Mouse (Mus musculus): ENCODE data around the gene F11r. TPM values are rescaled to one million over a fixed set of nuclear protein-coding genes. Genes with fewer than 3 reads are reported as not detected.
A peak's percentile ranks its signal among the peaks of the same experiment; 100 is the strongest.

Gene F11r
- polyA plus RNA-seq, 1 experiment from 2014 or later = 74.7 TPM

DNA sequence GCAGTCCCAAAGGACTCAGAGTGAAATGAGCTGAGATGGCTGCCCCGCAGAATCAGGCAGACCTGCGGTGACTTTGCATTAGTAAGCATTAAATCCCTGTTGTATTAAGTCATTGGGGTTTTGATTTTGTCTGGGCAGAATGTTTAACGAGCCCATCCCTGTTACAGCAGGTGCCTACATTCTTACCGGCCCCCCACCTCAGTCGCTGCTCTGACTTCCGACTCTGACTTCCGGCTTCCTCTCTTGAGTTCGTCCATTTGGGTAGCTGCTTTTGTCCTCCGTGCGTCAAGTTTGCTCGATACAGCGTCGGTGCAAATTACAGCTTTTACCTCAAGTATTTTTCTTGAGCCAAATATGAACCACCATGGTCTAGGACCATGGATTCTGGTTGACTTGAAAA, 56.9 kb downstream of the F11r start:
- H3K9ac ChIP-seq (ENCODE audit: low read length) = no peak overlapping the region
- no peak overlapping the region for H3K27ac ChIP-seq (replicated peaks in 1 of 2; ENCODE audit: control insufficient read depth in 1 of 2, insufficient read depth in 1 of 2, low read depth in 2 of 2, low read length in 2 of 2)
- peaks cover 16% of the 10 kb centered on the region for H3K9me3 ChIP-seq (ENCODE audit: control insufficient read depth, low read length)
- H3K27me3 ChIP-seq (ENCODE audit: control insufficient read depth, insufficient read depth, low read length) = no peaks in the 10 kb centered on the region
- WGBS = 90% methylated on average over 13 of the region's 13 CpGs
- H3K36me3 ChIP-seq (ENCODE audit: control insufficient read depth, insufficient read depth, low read length) = no peaks in the 10 kb centered on the region
- no peak for ATAC-seq (ENCODE audit: insufficient number of reproducible peaks, insufficient read depth, low FRiP score, low read depth)
- H3K4me1 ChIP-seq (ENCODE audit: control insufficient read depth in 2 of 2, insufficient read depth in 2 of 2, low read length in 2 of 2) = no peaks in the 10 kb centered on the region
- H3K4me2 ChIP-seq (ENCODE audit: low read length) = no peak overlapping the region
- H3K4me3 ChIP-seq (ENCODE audit: control insufficient read depth in 1 of 2, insufficient read depth in 1 of 2, low read depth in 1 of 2, low read length in 2 of 2) = no peak overlapping the region

DNA sequence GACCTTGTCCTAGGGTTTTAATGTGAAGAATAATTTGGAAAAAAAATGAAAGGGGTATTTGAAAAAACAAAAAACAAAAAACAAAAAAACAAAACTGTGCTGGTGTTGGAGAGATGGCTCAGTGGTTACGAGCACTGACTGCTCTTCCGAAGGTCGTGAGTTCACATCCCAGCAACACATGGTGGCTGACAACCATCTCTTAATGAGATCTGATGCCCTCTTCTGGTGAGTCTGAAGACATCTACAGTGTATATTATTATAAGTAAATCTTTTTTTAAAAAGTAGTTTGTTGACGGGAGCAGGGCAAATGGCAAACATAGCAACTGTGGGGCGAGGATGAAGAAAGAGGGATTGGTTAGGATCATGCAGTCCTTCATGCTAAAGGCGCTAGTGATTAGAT, 58.0 kb downstream of the F11r start:
- Histone ChIP-seq H3K4me3 (ENCODE audit: control insufficient read depth in 1 of 2, insufficient read depth in 1 of 2, low read depth in 1 of 2, low read length in 2 of 2) (no peak overlapping the region), H3K27me3 (ENCODE audit: control insufficient read depth, insufficient read depth, low read length) (no peaks in the 10 kb centered on the region), H3K4me2 (ENCODE audit: low read length) (no peak overlapping the region), H3K9ac (ENCODE audit: low read length) (no peak overlapping the region), H3K9me3 (ENCODE audit: control insufficient read depth, low read length) (peaks cover 11% of the 10 kb centered on the region), H3K4me1 (ENCODE audit: control insufficient read depth in 2 of 2, insufficient read depth in 2 of 2, low read length in 2 of 2) (no peaks in the 10 kb centered on the region), H3K27ac (replicated peaks in 1 of 2; ENCODE audit: control insufficient read depth in 1 of 2, insufficient read depth in 1 of 2, low read depth in 2 of 2, low read length in 2 of 2) (no peak overlapping the region), H3K36me3 (ENCODE audit: control insufficient read depth, insufficient read depth, low read length) (no peaks in the 10 kb centered on the region)
- 85% methylated on average over 6 of the region's 6 CpGs for WGBS
- no peak for ATAC-seq (ENCODE audit: insufficient number of reproducible peaks, insufficient read depth, low FRiP score, low read depth)

GRCm38 (mm10) chr1:171499856-171500255, 62.5 kb downstream of the F11r start:
- Histone ChIP-seq H3K4me1 (ENCODE audit: control insufficient read depth in 2 of 2, insufficient read depth in 2 of 2, low read length in 2 of 2) (peaks cover 2 to 7% of the 10 kb centered on the region in 2 experiments; a peak in 3 of 4 replicates), H3K4me2 (ENCODE audit: low read length) (no peak overlapping the region), H3K9ac (ENCODE audit: low read length) (no peak overlapping the region), H3K4me3 (ENCODE audit: control insufficient read depth in 1 of 2, insufficient read depth in 1 of 2, low read depth in 1 of 2, low read length in 2 of 2) (no peak overlapping the region), H3K36me3 (ENCODE audit: control insufficient read depth, insufficient read depth, low read length) (no peaks in the 10 kb centered on the region), H3K9me3 (ENCODE audit: control insufficient read depth, low read length) (no peaks in the 10 kb centered on the region), H3K27ac (replicated peaks in 1 of 2; ENCODE audit: control insufficient read depth in 1 of 2, insufficient read depth in 1 of 2, low read depth in 2 of 2, low read length in 2 of 2) (no peak overlapping the region), H3K27me3 (ENCODE audit: control insufficient read depth, insufficient read depth, low read length) (no peaks in the 10 kb centered on the region)
- ATAC-seq (ENCODE audit: insufficient number of reproducible peaks, insufficient read depth, low FRiP score, low read depth) = no peak
- 57% methylated on average over 5 of the region's 5 CpGs for WGBS

DNA sequence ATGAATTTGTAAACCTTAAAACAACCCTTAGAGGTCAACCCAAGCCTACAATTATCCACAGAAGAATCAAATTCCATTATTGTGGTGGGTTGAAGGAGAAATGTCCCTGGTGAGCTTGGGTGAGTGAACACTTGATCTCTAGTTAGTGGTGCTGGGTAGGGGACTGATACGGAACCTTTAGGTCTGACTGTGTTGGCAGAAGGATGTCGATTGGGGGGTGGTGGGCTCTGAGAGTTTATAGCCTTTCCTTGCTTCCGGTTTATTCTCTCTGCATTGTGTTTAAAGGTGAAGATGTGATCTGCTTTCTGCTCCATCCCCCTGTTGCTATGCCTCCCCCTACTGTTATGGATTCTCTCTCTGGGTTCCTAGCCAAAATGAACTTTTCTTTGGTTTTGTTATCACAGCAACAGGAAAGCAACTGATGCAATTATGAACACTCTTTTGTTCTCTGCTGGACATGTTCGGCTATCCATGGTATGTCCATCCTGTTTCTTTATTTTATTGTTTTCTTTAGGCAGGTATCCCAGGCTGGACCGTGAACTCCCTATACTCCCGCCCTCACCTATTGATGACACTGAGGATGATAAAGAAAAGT, 63.8 kb downstream of the F11r start:
- peak overlapping the region; percentile 72; the same call in 1 of the 2 replicates for H3K4me2 ChIP-seq (ENCODE audit: low read length)
- no peak for ATAC-seq (ENCODE audit: insufficient number of reproducible peaks, insufficient read depth, low FRiP score, low read depth)
- H3K4me1 ChIP-seq (ENCODE audit: control insufficient read depth in 2 of 2, insufficient read depth in 2 of 2, low read length in 2 of 2) = peaks cover 2 to 8% of the 10 kb centered on the region in 2 experiments; a peak in 3 of 4 replicates
- H3K9ac ChIP-seq (ENCODE audit: low read length) = no peak overlapping the region
- no peak overlapping the region for H3K4me3 ChIP-seq (ENCODE audit: control insufficient read depth in 1 of 2, insufficient read depth in 1 of 2, low read depth in 1 of 2, low read length in 2 of 2)
- H3K27ac ChIP-seq (replicated peaks in 1 of 2; ENCODE audit: control insufficient read depth in 1 of 2, insufficient read depth in 1 of 2, low read depth in 2 of 2, low read length in 2 of 2) = no peak overlapping the region
- WGBS = 53% methylated on average over 6 of the region's 6 CpGs
- H3K36me3 ChIP-seq (ENCODE audit: control insufficient read depth, insufficient read depth, low read length) = no peaks in the 10 kb centered on the region
- H3K27me3 ChIP-seq (ENCODE audit: control insufficient read depth, insufficient read depth, low read length) = no peaks in the 10 kb centered on the region
- H3K9me3 ChIP-seq (ENCODE audit: control insufficient read depth, low read length) = no peaks in the 10 kb centered on the region

GRCm38 (mm10) chr1:171501636-171502080, 64.3 kb downstream of the F11r start:
- peak overlapping the region; percentile 27 to 31; a peak in 2 of 4 replicates for H3K4me3 ChIP-seq (ENCODE audit: control insufficient read depth in 1 of 2, insufficient read depth in 1 of 2, low read depth in 1 of 2, low read length in 2 of 2)
- H3K36me3 ChIP-seq (ENCODE audit: control insufficient read depth, insufficient read depth, low read length) = no peaks in the 10 kb centered on the region
- 2% methylated on average over 5 of the region's 5 CpGs for WGBS
- no peaks in the 10 kb centered on the region for H3K27me3 ChIP-seq (ENCODE audit: control insufficient read depth, insufficient read depth, low read length)
- H3K9ac ChIP-seq (ENCODE audit: low read length) = peak overlapping the region; percentile 70
- no peaks in the 10 kb centered on the region for H3K9me3 ChIP-seq (ENCODE audit: control insufficient read depth, low read length)
- peak overlapping the region; percentile 80 to 94 for H3K27ac ChIP-seq (replicated peaks in 1 of 2; ENCODE audit: control insufficient read depth in 1 of 2, insufficient read depth in 1 of 2, low read depth in 2 of 2, low read length in 2 of 2)
- no peak for ATAC-seq (ENCODE audit: insufficient number of reproducible peaks, insufficient read depth, low FRiP score, low read depth)
- H3K4me2 ChIP-seq (ENCODE audit: low read length) = peak overlapping the region; percentile 72
- H3K4me1 ChIP-seq (ENCODE audit: control insufficient read depth in 2 of 2, insufficient read depth in 2 of 2, low read length in 2 of 2) = peaks cover 2 to 8% of the 10 kb centered on the region in 2 experiments; a peak in 3 of 4 replicates

DNA sequence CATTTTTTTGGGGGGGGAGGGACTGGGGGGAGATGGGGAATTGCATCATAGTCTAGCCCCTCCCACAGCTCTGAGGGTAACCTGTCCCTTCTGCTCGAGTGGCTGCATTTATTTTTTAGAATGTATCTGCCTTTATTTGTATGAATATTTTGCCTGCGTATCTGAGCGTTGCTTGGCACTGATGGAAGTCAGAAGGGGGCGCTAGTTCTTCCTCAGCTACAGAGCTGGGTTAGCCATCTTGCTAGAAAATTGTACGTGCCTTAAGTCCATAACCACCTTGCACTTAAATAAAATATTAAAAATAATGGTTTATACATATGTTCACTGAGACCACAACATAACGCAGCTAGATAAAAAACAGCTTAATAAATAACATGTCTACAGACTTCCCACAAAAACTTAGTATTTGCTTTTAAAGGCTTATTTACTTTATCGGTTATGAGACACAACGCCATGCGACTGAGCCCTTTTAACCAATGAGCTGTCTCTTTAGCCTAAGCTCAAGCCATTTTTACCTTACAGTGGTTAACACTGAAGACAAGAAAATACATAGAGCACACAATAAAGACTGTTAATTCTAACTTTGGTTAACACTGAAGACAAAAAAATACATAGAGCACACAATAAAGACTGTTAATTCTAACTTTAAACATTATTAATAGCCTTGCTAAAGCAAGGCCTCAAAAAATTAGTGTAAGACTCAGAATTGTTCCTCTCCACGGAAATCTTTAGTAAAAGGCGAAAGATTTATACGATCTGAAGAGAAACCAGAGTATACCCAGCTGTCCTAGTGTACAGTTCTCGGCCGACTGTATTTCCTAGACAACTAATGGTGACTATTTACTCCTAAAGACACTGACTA, 65.3 kb downstream of the F11r start:
- peak; percentile 73 for ATAC-seq (ENCODE audit: insufficient number of reproducible peaks, insufficient read depth, low FRiP score, low read depth)
- Histone ChIP-seq H3K27me3 (ENCODE audit: control insufficient read depth, insufficient read depth, low read length) (no peaks in the 10 kb centered on the region), H3K9me3 (ENCODE audit: control insufficient read depth, low read length) (no peaks in the 10 kb centered on the region), H3K9ac (ENCODE audit: low read length) (peak overlapping the region; percentile 90), H3K36me3 (ENCODE audit: control insufficient read depth, insufficient read depth, low read length) (no peaks in the 10 kb centered on the region), H3K4me3 (ENCODE audit: control insufficient read depth in 1 of 2, insufficient read depth in 1 of 2, low read depth in 1 of 2, low read length in 2 of 2) (peak overlapping the region in 1 of 2 experiments; percentile 64; a peak in 1 of 4 replicates), H3K4me1 (ENCODE audit: control insufficient read depth in 2 of 2, insufficient read depth in 2 of 2, low read length in 2 of 2) (peaks cover 2 to 8% of the 10 kb centered on the region in 2 experiments; a peak in 3 of 4 replicates), H3K27ac (replicated peaks in 1 of 2; ENCODE audit: control insufficient read depth in 1 of 2, insufficient read depth in 1 of 2, low read depth in 2 of 2, low read length in 2 of 2) (peak overlapping the region; percentile 76 to 94), H3K4me2 (ENCODE audit: low read length) (peak overlapping the region; percentile 72)
- 1% methylated on average over 14 of the region's 14 CpGs for WGBS

GRCm38 (mm10) chr1:171503250-171503591, 65.9 kb downstream of the F11r start, which contains the start of gene Alyref2:
Alyref2 (plus strand) TSS chr1:171503478.
- ATAC-seq (ENCODE audit: insufficient number of reproducible peaks, insufficient read depth, low FRiP score, low read depth) = peak; percentile 81
- Histone ChIP-seq H3K9me3 (ENCODE audit: control insufficient read depth, low read length) (no peaks in the 10 kb centered on the region), H3K4me2 (ENCODE audit: low read length) (peak within 1 kb of the TSS; percentile 72), H3K4me1 (ENCODE audit: control insufficient read depth in 2 of 2, insufficient read depth in 2 of 2, low read length in 2 of 2) (peaks cover 2 to 8% of the 10 kb centered on the region in 2 experiments; a peak in 3 of 4 replicates), H3K27ac (replicated peaks in 1 of 2; ENCODE audit: control insufficient read depth in 1 of 2, insufficient read depth in 1 of 2, low read depth in 2 of 2, low read length in 2 of 2) (peak within 1 kb of the TSS; percentile 90 to 94), H3K36me3 (ENCODE audit: control insufficient read depth, insufficient read depth, low read length) (no peaks in the 10 kb centered on the region), H3K9ac (ENCODE audit: low read length) (peak within 1 kb of the TSS; percentile 90), H3K4me3 (ENCODE audit: control insufficient read depth in 1 of 2, insufficient read depth in 1 of 2, low read depth in 1 of 2, low read length in 2 of 2) (peak within 1 kb of the TSS; percentile 64 to 86), H3K27me3 (ENCODE audit: control insufficient read depth, insufficient read depth, low read length) (no peaks in the 10 kb centered on the region)
- WGBS = under 1% methylated on average over 19 of the region's 19 CpGs

All from heart, embryonic 14.5 days (tissue).